Mouse (Mus musculus) kidney, embryonic 14.5 days (tissue): ENCODE measurements around the gene Shank1. TPM values are rescaled to one million over a fixed set of nuclear protein-coding genes. Genes with fewer than 3 reads are reported as not detected.
"Not testable (repeated sequence)": the region's sequence is repeated elsewhere in the genome, so short reads cannot be mapped to it uniquely, and the experiment has no call there.

Source experiments
- ATAC-seq: fragments of 200-750 bp; cut with Nextera tagmentation; 2 replicates; pipeline ENCODE4 v1.8.0; 2017; ENCODE audit warnings: moderate number of reproducible peaks, mild to moderate bottlenecking, moderate TSS enrichment, moderate library complexity; ENCODE audit not compliant: low FRiP score, low TSS enrichment
- H3K27ac ChIP-seq: fragments of 300-500 bp; sonication (generic); 2 replicates; pipeline ENCODE4 v1.5.1; 2014; ENCODE audit warnings: low read depth, mild to moderate bottlenecking, low read length, moderate library complexity, mixed read lengths
- H3K27me3 ChIP-seq: fragments of 300-500 bp; sonication (generic); 2 replicates; pipeline ENCODE4 v1.6.1; 2014; ENCODE audit warnings: mild to moderate bottlenecking, low read length; ENCODE audit not compliant: control insufficient read depth, insufficient read depth
- H3K36me3 ChIP-seq: fragments of 300-500 bp; sonication (generic); 2 replicates; pipeline ENCODE4 v1.6.1; 2014; ENCODE audit warnings: low read length, mixed read lengths; ENCODE audit not compliant: control insufficient read depth, insufficient read depth
- H3K4me1 ChIP-seq: fragments of 300-500 bp; sonication (generic); 2 replicates; pipeline ENCODE4 v1.6.1; 2014; ENCODE audit warnings: low read length, mixed read lengths; ENCODE audit not compliant: control insufficient read depth, insufficient read depth
- H3K4me2 ChIP-seq: fragments of 300-500 bp; sonication (generic); replicated peaks from 2 replicates; pipeline ENCODE4 v1.6.1; 2014; ENCODE audit warnings: low read depth, mild to moderate bottlenecking, low read length
- H3K4me3 ChIP-seq: fragments of 300-500 bp; sonication (generic); 2 replicates; pipeline ENCODE4 v1.5.1; 2014; ENCODE audit warnings: mild to moderate bottlenecking, low read length
- H3K9ac ChIP-seq: fragments of 300-500 bp; sonication (generic); 2 replicates; pipeline ENCODE4 v1.6.1; 2014; ENCODE audit warnings: low read depth, mild to moderate bottlenecking, low read length, moderate library complexity
- H3K9me3 ChIP-seq: fragments of 300-500 bp; sonication (generic); 2 replicates; pipeline ENCODE4 v1.6.1; 2016; ENCODE audit warnings: low read length; ENCODE audit not compliant: control insufficient read depth
- WGBS: fragments of 180-500 bp; shearing (Covaris S2); extraction: QIAGEN DNeasy Blood & Tissue Kit; methylation state at CpG from one replicate; pipeline ENCODE4 v1.1.7; 2014; 5-methylcytosine and 5-hydroxymethylcytosine counted together
- polyA plus RNA-seq: library from polyadenylated mRNA; unstranded; fragments of >200 nt; fragmentation: Nextera tagmentation; extraction: Ambion mirVana; gene quantifications from 2 replicates; pipeline ENCODE4 v1.2.1, GENCODE M21; 2014

The Shank1 gene
- polyA plus RNA-seq, 1 experiment from 2014 or later = 1.9 TPM

DNA sequence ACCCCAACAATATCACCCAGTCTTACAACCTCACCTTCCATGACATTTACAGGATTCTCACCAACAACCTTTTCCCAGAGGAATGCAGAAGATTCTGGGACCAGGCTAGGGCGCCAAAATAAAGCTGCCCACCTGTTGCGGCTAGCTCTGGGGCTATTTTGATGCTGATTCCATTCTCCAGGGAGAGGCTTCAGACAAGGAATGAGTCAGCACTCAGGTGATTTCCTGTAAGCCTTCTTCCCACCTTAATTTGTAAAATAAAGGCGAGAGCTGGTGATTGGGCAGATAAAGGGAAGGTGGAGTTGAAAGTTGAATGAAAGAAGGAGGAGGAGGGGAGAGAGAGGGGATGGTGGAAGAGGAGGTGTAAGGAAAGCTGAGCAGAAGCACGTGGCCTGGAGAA is 18.6 kb upstream of the Shank1 start:
- Histone ChIP-seq H3K27ac (no peak overlapping the region), H3K4me3 (no peak overlapping the region), H3K9ac (no peak overlapping the region), H3K4me2 (no peak overlapping the region), H3K27me3 (no peaks in the 10 kb centered on the region), H3K4me1 (no peaks in the 10 kb centered on the region), H3K9me3 (no peaks in the 10 kb centered on the region), H3K36me3 (no peaks in the 10 kb centered on the region)
- WGBS = 53% methylated on average over 4 of the region's 4 CpGs
- ATAC-seq = no peak

- not testable (repeated sequence) for H3K9ac ChIP-seq, H3K4me3 ChIP-seq, H3K4me1 ChIP-seq, H3K4me2 ChIP-seq, H3K36me3 ChIP-seq, H3K27ac ChIP-seq, H3K27me3 ChIP-seq, H3K9me3 ChIP-seq, ATAC-seq
- 84% methylated on average over 2 of the region's 2 CpGs for WGBS
Observed at GRCm38 (mm10) chr7:44297501-44297900, 12.6 kb upstream of the Shank1 start.

- Histone ChIP-seq H3K4me2 (peak overlapping the region; percentile 70), H3K9me3 (no peaks in the 10 kb centered on the region), H3K9ac (peak overlapping the region; percentile 78), H3K36me3 (no peaks in the 10 kb centered on the region), H3K27me3 (0 out of 2 replicates have a peak, but pooled peaks cover 4% of the 10 kb centered on the region), H3K27ac (peak overlapping the region; percentile 73; the same call in 1 of the 2 replicates), H3K4me3 (peak overlapping the region; percentile 46), H3K4me1 (peaks cover 19% of the 10 kb centered on the region)
- no peak for ATAC-seq
- WGBS = 84% methylated on average over 14 of the region's 14 CpGs
Observed at GRCm38 (mm10) chr7:44303346-44304340, 6.4 kb upstream of the Shank1 start.

DNA sequence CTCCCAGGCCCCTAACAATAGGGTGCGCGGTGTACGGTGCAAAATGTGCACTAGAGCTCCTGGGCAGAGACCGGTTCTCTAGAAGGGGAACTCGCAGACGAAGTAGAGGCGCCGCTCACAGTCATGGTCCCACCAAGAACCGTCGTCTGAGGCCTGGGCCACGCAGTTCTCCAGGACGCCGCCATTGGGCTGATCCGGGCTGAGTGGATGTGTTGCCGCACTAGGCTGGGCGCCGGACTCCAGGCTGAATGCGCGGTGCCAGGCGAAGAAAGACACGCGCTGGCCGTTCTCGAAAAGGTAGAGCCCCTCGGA is 5.6 kb upstream of the Shank1 start:
- peak; percentile 7; the same call in 1 of the 2 replicates for ATAC-seq
- H3K4me2 ChIP-seq = peak overlapping the region; percentile 70
- H3K36me3 ChIP-seq = no peaks in the 10 kb centered on the region
- H3K9ac ChIP-seq = peak overlapping the region; percentile 78
- H3K4me3 ChIP-seq = peak overlapping the region; percentile 46
- H3K27ac ChIP-seq = peak overlapping the region; percentile 73
- 0 out of 2 replicates have a peak, but pooled peaks cover 4% of the 10 kb centered on the region for H3K27me3 ChIP-seq
- 0% methylated on average over 25 of the region's 25 CpGs for WGBS
- H3K4me1 ChIP-seq = peaks cover 19% of the 10 kb centered on the region
- no peaks in the 10 kb centered on the region for H3K9me3 ChIP-seq

DNA sequence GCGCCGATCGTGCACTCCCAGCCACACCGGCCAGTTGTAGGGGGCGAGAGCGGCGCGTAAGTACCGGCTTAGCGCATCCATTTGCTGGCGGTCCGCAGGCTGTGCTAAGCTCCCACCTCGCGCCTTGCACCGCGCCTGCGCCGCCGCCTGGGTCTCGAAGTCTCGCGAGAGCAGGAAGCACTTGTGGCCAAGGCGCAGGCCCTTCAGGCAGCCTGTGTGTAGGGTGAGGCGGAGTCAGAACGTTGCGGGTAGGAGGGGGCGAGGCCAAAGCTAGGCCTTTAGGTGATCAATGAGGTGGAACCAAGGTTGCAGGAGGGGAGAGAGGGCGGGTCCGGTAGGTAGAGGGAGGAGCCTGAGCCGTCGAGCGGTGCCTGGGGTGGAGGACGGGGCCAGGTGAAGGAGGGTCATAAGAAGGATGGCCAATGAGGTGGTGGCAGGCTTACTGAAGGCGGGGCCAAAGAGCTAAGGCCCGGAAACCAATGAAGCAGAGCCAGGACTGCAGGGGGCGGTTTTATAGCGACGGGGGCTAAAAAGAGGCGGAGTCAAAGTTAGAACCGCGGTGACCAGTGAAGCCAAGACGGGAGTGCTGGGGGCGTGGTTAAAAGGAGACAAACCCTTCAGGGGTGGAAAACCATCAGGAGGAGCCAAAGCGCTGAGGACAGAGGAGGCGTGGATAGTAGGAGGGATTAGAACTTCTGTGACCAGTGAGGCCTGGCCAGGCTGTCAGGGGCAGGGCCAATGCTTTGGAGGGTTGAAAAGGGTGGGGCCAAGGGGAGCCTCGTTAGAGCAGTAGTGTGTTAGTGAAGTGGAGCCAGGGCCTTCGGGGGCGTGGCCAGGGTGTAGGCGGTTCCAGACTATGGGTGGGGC is 5.0 kb upstream of the Shank1 start:
- no peaks in the 10 kb centered on the region for H3K9me3 ChIP-seq
- peaks cover 19% of the 10 kb centered on the region for H3K4me1 ChIP-seq
- peak overlapping the region; percentile 73 for H3K27ac ChIP-seq
- peak overlapping the region; percentile 70 for H3K4me2 ChIP-seq
- peak overlapping the region; percentile 78 for H3K9ac ChIP-seq
- H3K4me3 ChIP-seq = peak overlapping the region; percentile 46
- no peaks in the 10 kb centered on the region for H3K36me3 ChIP-seq
- WGBS = under 1% methylated on average over 49 of the region's 49 CpGs
- 0 out of 2 replicates have a peak, but pooled peaks cover under 1% of the 10 kb centered on the region for H3K27me3 ChIP-seq
- peak; percentile 95 for ATAC-seq

- ATAC-seq = no peak
- H3K27me3 ChIP-seq = peaks cover 6% of the 10 kb centered on the region
- WGBS = 12% methylated on average over 16 of the region's 16 CpGs
- peak overlapping the region; percentile 7; the same call in 1 of the 2 replicates for H3K27ac ChIP-seq
- H3K4me2 ChIP-seq = peak overlapping the region; percentile 70
- H3K9me3 ChIP-seq = no peaks in the 10 kb centered on the region
- peak overlapping the region; percentile 23; the same call in 1 of the 2 replicates for H3K9ac ChIP-seq
- H3K4me1 ChIP-seq = peaks cover 24% of the 10 kb centered on the region
- H3K4me3 ChIP-seq = peak overlapping the region; percentile 46
- H3K36me3 ChIP-seq = no peaks in the 10 kb centered on the region
Observed at GRCm38 (mm10) chr7:44305686-44306085, 4.4 kb upstream of the Shank1 start.

DNA sequence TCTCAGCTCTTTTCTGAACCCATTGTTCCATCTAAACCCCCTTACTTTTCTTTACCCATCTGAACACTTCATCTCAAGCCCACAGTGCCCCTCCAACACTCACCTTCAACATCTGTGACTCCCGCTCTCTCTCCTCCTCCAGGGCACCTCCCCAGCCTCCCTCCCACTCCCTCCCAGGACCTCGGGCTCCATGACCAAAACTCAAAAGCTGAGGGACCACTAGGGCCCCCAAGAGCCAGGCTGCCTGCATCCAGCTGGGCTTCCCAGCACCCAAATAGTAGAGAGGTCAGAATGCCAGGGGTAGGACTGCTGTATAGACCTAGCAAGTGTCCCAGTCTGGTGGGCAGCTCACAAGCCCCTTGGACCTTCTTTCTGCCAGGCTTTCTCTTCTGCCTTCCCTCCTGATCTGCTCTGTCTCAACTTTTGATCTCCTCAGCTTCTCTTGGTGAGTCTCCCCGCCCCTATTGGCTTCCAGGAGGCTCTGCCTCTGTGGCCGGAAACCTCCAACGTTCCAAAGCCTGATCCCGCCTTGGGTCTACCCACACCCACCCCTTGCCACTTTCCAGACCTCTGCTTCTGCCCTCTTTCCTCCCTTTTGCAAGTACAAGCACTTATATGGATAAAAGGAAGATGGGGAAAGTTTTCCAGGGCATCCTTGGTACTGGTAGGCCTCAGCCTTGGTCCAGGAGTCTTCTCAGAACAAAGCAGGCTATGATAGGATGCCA is 3.4 kb upstream of the Shank1 start, which contains the start of gene Clec11a:
Gene Clec11a, minus strand, starts transcription at position 387 of the 725 bp plus-strand sequence.
- 60% methylated on average over 6 of the region's 6 CpGs for WGBS
- Histone ChIP-seq H3K27ac (peak within 1 kb of the TSS; percentile 17; the same call in 1 of the 2 replicates), H3K4me3 (peak within 1 kb of the TSS; percentile 46), H3K36me3 (no peaks in the 10 kb centered on the region), H3K9me3 (no peaks in the 10 kb centered on the region), H3K27me3 (peaks cover 11% of the 10 kb centered on the region), H3K4me1 (peaks cover 34% of the 10 kb centered on the region), H3K9ac (peak within 1 kb of the TSS; percentile 23; the same call in 1 of the 2 replicates), H3K4me2 (peak within 1 kb of the TSS; percentile 70)
- no peak for ATAC-seq
